Mouse (Mus musculus) intestine, embryonic 15.5 days (tissue): ENCODE measurements around the gene Ubqln4. TPM values are rescaled to one million over a fixed set of nuclear protein-coding genes. Genes with fewer than 3 reads are reported as not detected.
"Not testable (repeated sequence)": the region's sequence is repeated elsewhere in the genome, so short reads cannot be mapped to it uniquely, and the experiment has no call there.

Source experiments
- ATAC-seq: fragments of 200-750 bp; cut with Nextera tagmentation; 2 replicates; pipeline ENCODE4 v1.8.0; 2017; ENCODE audit warnings: moderate TSS enrichment, moderate library complexity
- H3K27ac ChIP-seq: fragments of 300-500 bp; sonication (generic); 2 replicates; pipeline ENCODE4 v1.5.1; 2015; ENCODE audit warnings: mild to moderate bottlenecking, inconsistent platforms
- H3K27me3 ChIP-seq: fragments of 300-500 bp; sonication (generic); replicated peaks from 2 replicates; pipeline ENCODE4 v1.6.1; 2015; ENCODE audit warnings: inconsistent platforms
- H3K36me3 ChIP-seq: fragments of 300-500 bp; sonication (generic); 2 replicates; pipeline ENCODE4 v1.6.1; 2015; ENCODE audit warnings: inconsistent platforms
- H3K4me1 ChIP-seq: fragments of 300-500 bp; sonication (generic); replicated peaks from 2 replicates; pipeline ENCODE4 v1.6.1; 2015; ENCODE audit warnings: inconsistent platforms
- H3K4me2 ChIP-seq: fragments of 300-500 bp; sonication (generic); replicated peaks from 2 replicates; pipeline ENCODE4 v1.6.1; 2015; ENCODE audit warnings: mild to moderate bottlenecking, inconsistent platforms
- H3K4me3 ChIP-seq: fragments of 300-500 bp; sonication (generic); replicated peaks from 2 replicates; pipeline ENCODE4 v1.5.1; 2015; ENCODE audit warnings: inconsistent platforms
- H3K9ac ChIP-seq: fragments of 300-500 bp; sonication (generic); 2 replicates; pipeline ENCODE4 v1.6.1; 2015; ENCODE audit warnings: inconsistent platforms
- H3K9me3 ChIP-seq: fragments of 300-500 bp; sonication (generic); 2 replicates; pipeline ENCODE4 v1.6.1; 2016; ENCODE audit warnings: inconsistent platforms
- WGBS: fragments of 180-500 bp; shearing (Covaris S2); methylation state at CpG from one replicate; pipeline ENCODE4 v1.1.7; 2015; 5-methylcytosine and 5-hydroxymethylcytosine counted together
- polyA plus RNA-seq: library from polyadenylated mRNA; unstranded; fragments of >200 nt; fragmentation: Nextera tagmentation; extraction: Ambion mirVana; gene quantifications from 2 replicates; pipeline ENCODE4 v1.2.1, GENCODE M21; 2015

The Ubqln4 gene
- polyA plus RNA-seq, 1 experiment from 2014 or later, result 43.7 TPM

DNA sequence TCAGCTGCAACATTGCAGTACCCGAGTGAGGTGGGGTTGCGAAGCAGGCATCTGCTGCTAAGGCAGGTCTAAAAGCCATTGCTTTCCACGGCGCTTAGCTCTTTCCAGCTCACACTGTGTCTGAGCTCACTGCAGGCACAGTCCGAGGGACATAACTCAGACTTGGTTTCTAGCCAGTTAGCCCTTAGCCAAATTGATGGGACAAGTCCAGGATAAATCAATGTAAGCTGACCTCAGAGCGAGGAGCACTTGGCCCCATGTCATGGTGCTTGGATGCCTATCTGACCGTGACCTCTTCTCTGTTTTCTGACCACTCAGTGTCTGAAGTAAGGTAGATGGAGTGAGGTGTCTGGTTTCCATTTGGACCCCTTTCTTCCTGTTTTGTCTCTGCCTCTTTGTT lies 10.4 kb downstream of the Ubqln4 start:
- H3K27me3 ChIP-seq, result no peaks in the 10 kb centered on the region
- no peaks in the 10 kb centered on the region for H3K9me3 ChIP-seq
- no peak overlapping the region for H3K27ac ChIP-seq
- no peak overlapping the region for H3K4me2 ChIP-seq
- H3K36me3 ChIP-seq, result peaks cover 68% of the 10 kb centered on the region
- H3K4me1 ChIP-seq, result no peaks in the 10 kb centered on the region
- 78% methylated on average over 7 of the region's 7 CpGs for WGBS
- no peak for ATAC-seq
- H3K9ac ChIP-seq, result no peak overlapping the region
- H3K4me3 ChIP-seq, result no peak overlapping the region

DNA sequence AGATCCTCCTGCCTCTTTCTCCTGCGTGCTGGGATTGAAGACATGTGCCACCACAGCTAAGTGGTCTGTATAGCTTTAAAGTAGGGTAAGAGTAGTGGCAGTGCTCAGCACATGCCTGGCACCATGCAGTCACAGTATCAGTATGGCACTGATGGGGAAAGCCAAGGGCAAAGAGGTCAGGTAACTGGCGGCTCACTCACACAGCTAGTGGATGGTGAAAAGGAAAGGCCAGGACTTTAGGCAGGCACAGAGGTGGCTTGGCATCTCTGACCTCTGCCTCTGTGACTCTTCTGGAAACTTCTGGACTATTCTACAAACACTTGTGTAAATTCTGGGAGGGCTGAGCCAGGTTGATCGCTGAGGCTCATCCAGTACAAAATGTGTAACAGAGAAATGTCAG lies 12.6 kb downstream of the Ubqln4 start:
- H3K4me2 ChIP-seq, result no peak overlapping the region
- no peaks in the 10 kb centered on the region for H3K27me3 ChIP-seq
- H3K4me1 ChIP-seq, result no peaks in the 10 kb centered on the region
- ATAC-seq, result no peak
- H3K36me3 ChIP-seq, result peaks cover 62% of the 10 kb centered on the region
- H3K4me3 ChIP-seq, result no peak overlapping the region
- no peak overlapping the region for H3K9ac ChIP-seq
- peak overlapping the region; percentile 69; the same call in 1 of the 2 replicates for H3K27ac ChIP-seq
- H3K9me3 ChIP-seq, result no peaks in the 10 kb centered on the region
- WGBS, result 84% methylated on average over 3 of the region's 3 CpGs

DNA sequence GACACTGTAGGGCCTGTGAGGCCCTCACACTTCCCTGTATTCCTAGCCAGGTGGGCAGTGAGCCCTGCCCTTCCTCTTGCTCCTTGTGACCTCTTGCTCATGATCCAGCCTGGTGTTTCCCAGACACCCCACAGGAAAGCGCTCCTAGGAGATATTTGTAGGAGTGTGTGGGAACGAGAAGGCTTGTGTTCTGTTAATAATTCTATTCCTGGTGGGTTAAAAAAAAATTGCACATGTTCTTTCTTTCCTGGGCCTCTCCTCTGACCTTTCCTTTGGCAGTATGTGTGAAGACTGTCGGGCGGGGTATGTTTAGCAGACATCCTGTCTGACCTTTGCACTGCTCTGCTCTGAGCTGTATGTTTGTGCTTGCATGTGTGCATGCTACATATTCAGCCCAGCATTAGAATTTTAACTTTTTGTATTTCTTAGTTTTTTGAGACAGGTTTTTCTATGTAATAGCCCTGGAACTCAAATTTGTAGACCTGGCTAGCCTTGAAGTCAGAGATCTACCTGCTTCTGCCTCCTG lies 13.0 kb downstream of the Ubqln4 start:
- no peaks in the 10 kb centered on the region for H3K27me3 ChIP-seq
- WGBS, result 62% methylated on average over 4 of the region's 4 CpGs
- H3K9ac ChIP-seq, result no peak overlapping the region
- H3K9me3 ChIP-seq, result no peaks in the 10 kb centered on the region
- peaks cover 60% of the 10 kb centered on the region for H3K36me3 ChIP-seq
- no peak overlapping the region for H3K4me2 ChIP-seq
- H3K27ac ChIP-seq, result peak overlapping the region; percentile 69; the same call in 1 of the 2 replicates
- no peaks in the 10 kb centered on the region for H3K4me1 ChIP-seq
- ATAC-seq, result peak; percentile 73
- H3K4me3 ChIP-seq, result no peak overlapping the region

DNA sequence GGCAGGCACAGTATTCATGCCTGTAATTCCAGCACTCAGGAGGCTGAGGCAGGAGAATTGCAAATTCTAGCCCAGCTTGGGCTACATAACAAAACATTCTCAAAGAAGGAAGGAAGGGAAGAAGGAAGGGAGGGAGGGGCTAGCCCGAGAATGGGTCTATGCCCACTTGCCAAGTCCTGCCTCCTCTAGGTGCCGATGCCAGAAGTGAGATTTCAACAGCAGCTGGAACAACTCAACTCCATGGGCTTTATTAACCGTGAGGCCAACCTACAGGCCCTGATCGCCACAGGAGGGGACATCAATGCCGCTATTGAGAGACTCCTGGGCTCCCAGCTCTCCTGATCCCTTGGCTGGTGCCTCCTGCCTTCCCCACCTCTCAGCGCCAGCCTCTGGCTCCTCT lies 14.3 kb downstream of the Ubqln4 start:
- Histone ChIP-seq H3K36me3 (peaks cover 51% of the 10 kb centered on the region), H3K27ac (0 out of 2 replicates have a peak overlapping the region, but pooled peaks have one; percentile 4), H3K27me3 (no peaks in the 10 kb centered on the region), H3K9ac (no peak overlapping the region), H3K4me3 (no peak overlapping the region), H3K9me3 (no peaks in the 10 kb centered on the region), H3K4me2 (no peak overlapping the region), H3K4me1 (no peaks in the 10 kb centered on the region)
- no peak for ATAC-seq
- WGBS, result 91% methylated on average over 6 of the region's 6 CpGs

DNA sequence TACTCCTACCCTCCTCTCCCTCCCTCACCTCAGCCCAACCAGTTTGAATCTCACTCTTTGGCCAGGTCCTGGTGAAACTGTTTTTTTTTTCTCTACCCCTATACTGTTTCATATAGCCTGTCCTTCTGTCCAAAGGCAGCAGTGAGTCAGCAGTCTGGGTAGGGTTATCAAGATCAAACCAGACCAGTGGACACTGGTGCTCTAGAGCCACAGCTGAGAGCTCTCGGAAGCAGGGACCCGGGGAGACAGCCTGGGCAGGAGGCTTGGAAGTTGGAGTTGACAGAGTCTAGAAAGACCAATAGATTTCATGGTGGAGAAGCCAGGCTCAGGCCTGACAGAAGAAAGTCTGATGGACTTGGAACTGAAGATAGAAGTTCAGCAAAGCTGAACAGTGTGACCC lies 15.1 kb downstream of the Ubqln4 start:
- H3K4me3 ChIP-seq, result no peak overlapping the region
- H3K36me3 ChIP-seq, result peaks cover 46% of the 10 kb centered on the region
- no peaks in the 10 kb centered on the region for H3K4me1 ChIP-seq
- no peak overlapping the region for H3K9ac ChIP-seq
- 0 out of 2 replicates have a peak overlapping the region, but pooled peaks have one; percentile 4 for H3K27ac ChIP-seq
- WGBS, result 93% methylated on average over 2 of the region's 2 CpGs
- ATAC-seq, result peak; percentile 16; the same call in 1 of the 2 replicates
- no peaks in the 10 kb centered on the region for H3K27me3 ChIP-seq
- H3K9me3 ChIP-seq, result no peaks in the 10 kb centered on the region
- H3K4me2 ChIP-seq, result no peak overlapping the region

DNA sequence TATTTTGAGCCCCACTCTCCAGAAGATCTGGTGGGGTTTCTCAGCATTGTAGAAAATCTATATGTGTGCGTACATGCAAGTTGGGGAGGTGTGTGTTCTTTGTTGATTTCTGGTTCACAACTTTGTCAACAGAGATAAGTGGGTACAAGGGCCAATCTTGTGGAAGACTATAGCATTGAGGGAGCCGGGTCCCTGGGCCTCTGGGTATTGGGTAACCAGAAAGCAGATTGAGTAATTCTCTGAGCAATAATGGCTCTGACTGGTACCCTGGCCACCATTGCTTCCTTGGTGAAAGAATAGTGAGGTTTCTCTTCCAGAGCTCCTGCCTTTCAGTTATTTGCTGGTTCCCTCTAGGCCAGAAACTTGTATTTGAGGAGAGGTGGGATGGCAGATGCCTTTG lies 15.5 kb downstream of the Ubqln4 start:
- H3K27ac ChIP-seq, result no peak overlapping the region
- H3K4me2 ChIP-seq, result no peak overlapping the region
- peak; percentile 72 for ATAC-seq
- H3K27me3 ChIP-seq, result no peaks in the 10 kb centered on the region
- no peak overlapping the region for H3K4me3 ChIP-seq
- 70% methylated on average over 2 of the region's 2 CpGs for WGBS
- no peak overlapping the region for H3K9ac ChIP-seq
- no peaks in the 10 kb centered on the region for H3K9me3 ChIP-seq
- H3K4me1 ChIP-seq, result no peaks in the 10 kb centered on the region
- peaks cover 41% of the 10 kb centered on the region for H3K36me3 ChIP-seq

DNA sequence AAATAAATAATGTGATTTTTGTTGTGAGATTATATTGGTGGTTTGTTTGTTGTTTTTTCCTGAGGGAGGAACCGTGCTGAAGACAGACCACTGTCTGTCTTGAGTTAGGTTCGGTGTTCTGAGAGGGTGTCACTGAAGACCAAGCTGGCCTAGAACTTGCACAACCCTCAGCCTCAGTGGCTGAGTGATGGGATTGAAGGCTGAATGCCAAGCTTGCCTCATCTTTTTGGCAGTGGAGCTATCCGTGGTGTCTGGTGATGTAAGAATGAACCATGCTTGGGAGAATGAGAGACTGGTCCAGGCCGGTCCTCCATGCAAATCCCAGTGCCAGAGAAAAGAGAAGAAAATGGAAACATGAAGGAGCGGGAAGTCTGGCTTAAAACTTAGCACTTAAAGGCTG lies 16.1 kb downstream of the Ubqln4 start:
- no peaks in the 10 kb centered on the region for H3K9me3 ChIP-seq
- H3K9ac ChIP-seq, result no peak overlapping the region
- H3K4me3 ChIP-seq, result no peak overlapping the region
- peaks cover 35% of the 10 kb centered on the region for H3K36me3 ChIP-seq
- no peaks in the 10 kb centered on the region for H3K27me3 ChIP-seq
- no peaks in the 10 kb centered on the region for H3K4me1 ChIP-seq
- H3K27ac ChIP-seq, result no peak overlapping the region
- no peak overlapping the region for H3K4me2 ChIP-seq
- WGBS, result 90% methylated on average over 5 of the region's 5 CpGs
- no peak for ATAC-seq

DNA sequence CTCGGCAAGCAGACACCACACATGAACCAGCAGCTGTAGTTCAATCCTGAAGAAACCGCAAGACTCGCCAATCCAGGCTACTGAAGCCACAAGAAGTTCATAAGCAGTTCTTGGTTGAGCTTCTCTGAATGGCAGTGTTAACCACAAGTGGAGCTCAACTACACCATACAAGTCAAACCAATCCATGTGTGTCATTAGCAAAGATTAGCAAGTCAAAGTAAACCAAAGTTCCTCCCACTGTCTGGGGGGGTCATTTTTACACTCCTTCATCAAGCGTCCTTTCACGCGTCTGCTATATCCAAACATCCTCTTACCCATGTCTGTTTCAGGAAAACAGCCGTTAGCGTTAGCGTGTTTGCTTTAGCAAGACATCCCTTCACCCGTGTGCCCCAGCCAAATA lies 16.8 kb downstream of the Ubqln4 start:
- 91% methylated on average over 10 of the region's 10 CpGs for WGBS
- Histone ChIP-seq H3K36me3 (peaks cover 30% of the 10 kb centered on the region), H3K4me1 (no peaks in the 10 kb centered on the region), H3K9ac (no peak overlapping the region), H3K4me2 (no peak overlapping the region), H3K27me3 (no peaks in the 10 kb centered on the region), H3K9me3 (no peaks in the 10 kb centered on the region), H3K4me3 (no peak overlapping the region), H3K27ac (no peak overlapping the region)
- no peak for ATAC-seq

DNA sequence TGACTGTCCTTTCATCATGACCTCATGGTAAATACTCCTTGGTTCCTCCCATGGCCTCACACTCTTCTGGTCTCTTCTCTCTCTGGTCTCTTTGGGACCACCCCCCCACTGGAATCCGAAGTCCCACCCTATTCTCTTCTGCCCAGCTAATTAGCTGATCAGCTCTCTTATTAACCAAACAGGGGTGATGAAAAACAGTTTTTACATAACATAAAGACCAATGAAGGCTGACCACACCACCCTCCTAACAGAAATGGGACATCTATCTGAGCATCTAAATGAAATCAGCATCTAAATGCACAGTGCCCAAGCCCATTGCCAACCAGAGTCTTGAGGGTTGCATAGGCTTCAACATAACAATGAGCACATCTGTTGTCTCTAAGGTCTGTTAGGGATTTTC lies 18.3 kb downstream of the Ubqln4 start:
- ATAC-seq, result no peak
- H3K27ac ChIP-seq, result no peak overlapping the region
- H3K9ac ChIP-seq, result no peak overlapping the region
- H3K4me3 ChIP-seq, result no peak overlapping the region
- H3K36me3 ChIP-seq, result peaks cover 18% of the 10 kb centered on the region
- no peaks in the 10 kb centered on the region for H3K27me3 ChIP-seq
- no peaks in the 10 kb centered on the region for H3K9me3 ChIP-seq
- WGBS, result 71% methylated on average over 1 of the region's 1 CpGs
- no peak overlapping the region for H3K4me2 ChIP-seq
- H3K4me1 ChIP-seq, result no peaks in the 10 kb centered on the region

DNA sequence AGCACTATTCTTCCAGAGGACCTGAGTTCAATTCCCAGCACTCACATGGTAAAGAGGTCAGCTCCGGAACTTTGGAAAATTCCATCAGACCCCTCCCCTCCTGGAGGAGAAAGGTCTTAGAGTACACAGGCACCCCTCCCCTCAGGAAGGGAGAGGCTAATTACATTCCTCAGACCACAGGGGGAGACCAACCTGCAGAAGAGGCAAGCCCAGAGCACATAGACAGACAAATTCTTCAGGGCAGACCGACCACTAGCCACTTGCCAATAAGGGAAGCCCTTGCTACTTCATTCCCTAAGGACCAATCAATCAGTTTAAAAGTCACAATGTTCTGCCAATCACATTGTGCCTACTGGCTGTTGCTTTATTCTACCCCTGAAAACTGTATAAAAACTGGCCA lies 19.3 kb downstream of the Ubqln4 start:
- 69% methylated on average over 2 of the region's 2 CpGs for WGBS
- no peak for ATAC-seq
- Histone ChIP-seq H3K4me3 (no peak overlapping the region), H3K4me1 (no peaks in the 10 kb centered on the region), H3K27me3 (no peaks in the 10 kb centered on the region), H3K9ac (no peak overlapping the region), H3K4me2 (no peak overlapping the region), H3K9me3 (no peaks in the 10 kb centered on the region), H3K36me3 (peaks cover 13% of the 10 kb centered on the region), H3K27ac (no peak overlapping the region)

DNA sequence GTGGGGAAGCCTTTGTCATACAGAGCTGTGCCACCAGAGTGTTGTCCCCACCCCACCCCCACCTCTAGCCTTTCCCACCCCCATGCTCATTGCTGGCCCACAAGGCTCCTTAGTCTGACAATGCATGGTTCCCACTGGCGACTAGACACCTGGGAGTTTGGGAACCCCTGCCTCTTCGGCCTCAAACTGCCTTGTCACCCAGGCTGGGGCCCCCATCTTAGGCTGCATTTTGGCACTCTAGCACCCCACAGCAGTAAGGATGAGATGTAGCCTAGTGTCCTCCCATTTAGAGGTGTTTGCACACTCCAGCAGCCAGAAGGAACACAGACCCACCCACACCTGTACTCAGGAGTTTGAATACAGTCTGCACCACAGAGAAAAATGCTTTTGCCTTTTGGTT lies 20.3 kb downstream of the Ubqln4 start:
- no peak overlapping the region for H3K9ac ChIP-seq
- no peak overlapping the region for H3K4me2 ChIP-seq
- WGBS, result 85% methylated on average over 2 of the region's 2 CpGs

DNA sequence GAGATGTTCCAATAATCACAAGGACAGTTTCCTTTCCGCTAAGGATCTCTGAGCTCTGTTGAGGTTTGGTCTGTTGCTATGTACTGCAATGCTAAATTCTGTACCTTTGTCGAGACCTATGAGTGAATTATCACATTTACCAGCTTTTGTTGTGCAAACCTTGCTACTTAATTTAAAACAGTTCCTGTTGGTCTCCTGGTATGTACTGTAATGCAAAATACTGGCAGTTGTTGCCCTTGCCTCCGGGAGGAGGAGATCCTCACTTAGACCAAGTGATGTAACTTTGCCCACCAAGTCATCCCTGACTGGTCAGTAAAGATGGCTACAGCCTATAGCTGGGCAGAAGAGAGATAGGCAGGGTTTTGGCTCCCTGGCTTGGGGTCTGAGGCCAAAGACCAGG lies 22.0 kb downstream of the Ubqln4 start, which contains the start of gene Ssr2:
Gene Ssr2, plus strand, starts transcription at position 337 of the 400 bp plus-strand sequence.
- no peaks in the 10 kb centered on the region for H3K27me3 ChIP-seq
- 88% methylated on average over 3 of the region's 3 CpGs for WGBS
- H3K9ac ChIP-seq, result no peak within 1 kb of the TSS
- H3K4me2 ChIP-seq, result no peak within 1 kb of the TSS
- H3K4me1 ChIP-seq, result peaks cover 3% of the 10 kb centered on the region; the same call in 1 of the 2 replicates
- H3K9me3 ChIP-seq, result no peaks in the 10 kb centered on the region
- no peak within 1 kb of the TSS for H3K27ac ChIP-seq
- H3K36me3 ChIP-seq, result no peaks in the 10 kb centered on the region
- ATAC-seq, result no peak
- no peak within 1 kb of the TSS for H3K4me3 ChIP-seq

More for the DNA sequence above, 20.3 kb downstream of the Ubqln4 start:
- no peaks in the 10 kb centered on the region for H3K27me3 ChIP-seq
- ATAC-seq, result no peak
- no peaks in the 10 kb centered on the region for H3K4me1 ChIP-seq
- H3K27ac ChIP-seq, result no peak overlapping the region
- H3K4me3 ChIP-seq, result no peak overlapping the region
- no peaks in the 10 kb centered on the region for H3K9me3 ChIP-seq
- H3K36me3 ChIP-seq, result peaks cover 3% of the 10 kb centered on the region; the same call in 1 of the 2 replicates

DNA sequence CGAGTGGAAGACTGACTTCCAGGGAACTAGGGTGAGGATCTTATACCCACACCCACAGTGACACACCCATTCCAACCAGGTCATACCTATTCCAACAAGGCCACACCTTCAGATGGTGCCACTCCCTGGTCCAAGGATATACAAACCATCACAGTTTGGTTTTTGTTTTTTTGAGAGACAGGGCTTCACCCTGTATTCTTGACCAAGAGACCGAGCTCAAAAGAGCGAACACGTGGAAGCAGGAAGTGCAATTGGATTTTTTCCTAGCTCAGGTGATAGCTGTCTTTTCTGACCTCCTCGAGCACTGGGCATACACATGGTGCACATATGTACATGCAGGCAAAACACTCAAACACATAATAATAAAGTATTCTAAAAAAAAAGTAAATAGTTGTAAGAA lies 24.3 kb downstream of the Ubqln4 start:
- ATAC-seq, result not testable (repeated sequence)
- 78% methylated on average over 5 of the region's 5 CpGs for WGBS

More for the DNA sequence above, 24.3 kb downstream of the Ubqln4 start:
- not testable (repeated sequence) for H3K27me3 ChIP-seq, H3K4me3 ChIP-seq, H3K27ac ChIP-seq, H3K36me3 ChIP-seq, H3K9me3 ChIP-seq, H3K9ac ChIP-seq, H3K4me1 ChIP-seq, H3K4me2 ChIP-seq
